Mouse (Mus musculus): ENCODE data around the gene Ubash3a.

- TF ChIP-seq GATA1 (IDR thresholded peaks at IDR 0.05; ENCODE audit: low read length): no peak
- TF ChIP-seq TAL1 (IDR thresholded peaks at IDR 0.05; ENCODE audit: low read length): peak; percentile 47; the same call in 2 of the 3 replicates
Observed at GRCm38 (mm10) chr17:31238234-31239020, 30.8 kb downstream of the Ubash3a start.
